Mouse (Mus musculus) CH12.LX (cell line): ENCODE results near the gene Ercc1.

Source experiments
- CHD1 ChIP-seq: IDR thresholded peaks from 2 replicates; pipeline ENCODE4 v1.6.1; 2012; ENCODE audit warnings: low read depth, low read length, improper control_type of control experiment, inconsistent platforms
- CHD2 ChIP-seq: IDR thresholded peaks from 2 replicates; pipeline ENCODE4 v1.6.1; 2011; ENCODE audit warnings: low read length, improper control_type of control experiment
- CTCF ChIP-seq, 2 experiments: IDR thresholded peaks in 1 of 2; conservative IDR thresholded peaks in 1 of 2; 2 replicates each; pipeline ENCODE4 v1.5.1; 2011 to 2012; ENCODE audit warnings: low read depth in 2 of 2, low read length in 2 of 2, improper control_type of control experiment in 1 of 2, inconsistent platforms in 1 of 2, mild to moderate bottlenecking in 1 of 2, moderate library complexity in 1 of 2
- E2F4 ChIP-seq: IDR thresholded peaks from 2 replicates; pipeline ENCODE4 v1.6.1; 2011; ENCODE audit warnings: low read depth, low read length, improper control_type of control experiment; ENCODE audit not compliant: insufficient replicate concordance
- EP300 ChIP-seq: IDR thresholded peaks from 2 replicates; pipeline ENCODE4 v1.6.1; 2011; ENCODE audit warnings: low read length, improper control_type of control experiment
- ETS1 ChIP-seq: conservative IDR thresholded peaks from 2 replicates; pipeline ENCODE4 v1.6.1; 2012; ENCODE audit warnings: low read depth, mild to moderate bottlenecking, inconsistent platforms, low read length, improper control_type of control experiment, moderate library complexity
- MAFK ChIP-seq: IDR thresholded peaks from 2 replicates; pipeline ENCODE4 v1.6.1; 2011; ENCODE audit warnings: low read length, improper control_type of control experiment; ENCODE audit not compliant: insufficient replicate concordance
- MAX ChIP-seq: IDR thresholded peaks from 2 replicates; pipeline ENCODE4 v1.6.1; 2011; ENCODE audit warnings: low read length, improper control_type of control experiment
- POLR2A ChIP-seq: IDR thresholded peaks from 2 replicates; pipeline ENCODE4 v1.6.1; 2011; ENCODE audit warnings: low read depth, mild to moderate bottlenecking, improper control_type of control experiment, low read length
- RCOR1 ChIP-seq: conservative IDR thresholded peaks from 2 replicates; pipeline ENCODE4 v1.6.1; 2012; ENCODE audit warnings: low read depth, mild to moderate bottlenecking, inconsistent platforms, low read length, improper control_type of control experiment
- TBP ChIP-seq: conservative IDR thresholded peaks from 2 replicates; pipeline ENCODE4 v1.6.1; 2011; ENCODE audit warnings: low read depth, low read length, improper control_type of control experiment
- USF1 ChIP-seq: IDR thresholded peaks from 2 replicates; pipeline ENCODE4 v1.6.1; 2014; ENCODE audit warnings: low read depth, mild to moderate bottlenecking, inconsistent platforms, low read length, improper control_type of control experiment

DNA sequence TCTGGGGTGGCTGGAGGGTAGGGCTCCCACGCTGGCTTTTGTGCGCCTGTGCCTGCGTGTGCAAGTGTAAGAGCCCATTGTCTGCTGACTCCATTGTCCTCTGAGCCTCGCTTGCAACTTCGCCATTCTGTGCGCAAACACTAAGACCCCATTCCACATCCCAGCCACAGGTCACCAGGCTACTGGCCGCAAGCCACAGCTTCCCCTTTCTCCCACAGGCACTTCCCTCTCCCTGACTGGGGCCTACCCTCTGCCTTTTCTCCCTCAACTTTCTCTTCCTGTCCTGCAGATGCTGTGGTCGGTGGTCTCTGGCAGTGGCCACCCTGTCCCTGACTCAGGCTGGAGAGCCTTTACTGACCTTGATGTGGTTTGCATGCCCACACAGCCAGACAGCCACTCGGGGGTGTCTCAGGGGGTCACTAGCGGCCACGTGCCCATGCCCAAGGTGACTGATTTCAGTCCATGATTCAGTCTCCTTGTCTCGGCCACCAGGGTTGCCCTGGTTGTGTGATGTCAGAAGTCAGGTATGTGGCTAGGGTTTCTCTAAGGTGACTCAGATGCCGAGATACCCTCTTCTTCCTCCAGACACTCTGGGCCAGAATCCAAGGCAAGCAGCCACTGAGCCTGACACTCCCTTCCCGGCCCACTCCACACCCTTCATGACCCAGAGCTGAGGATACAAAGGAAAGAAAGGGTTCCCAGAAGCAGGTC is 28.0 kb upstream of the Ercc1 start:
- TF ChIP-seq CTCF (conservative IDR thresholded peaks at IDR 0.05 in 1 of 2, IDR thresholded peaks at IDR 0.05 in 1 of 2; ENCODE audit: low read depth in 2 of 2, low read length in 2 of 2) (no peak), EP300 (no peak), POLR2A (no peak), MAFK (no peak), ETS1 (no peak), CHD2 (no peak), MAX (no peak), E2F4 (no peak), TBP (no peak), USF1 (no peak), RCOR1 (no peak), CHD1 (no peak)
